Mouse (Mus musculus) testis, adult 2 months (tissue): ENCODE results near the gene Cbfa2t3.

Source experiments
- CTCF ChIP-seq: fragments of 200-500 bp; IDR thresholded peaks from 2 replicates; pipeline ENCODE4 v1.5.1; 2012; ENCODE audit warnings: low read depth, mild to moderate bottlenecking, inconsistent platforms, low read length, moderate library complexity; ENCODE audit not compliant: control insufficient read depth, insufficient read depth, insufficient replicate concordance
- POLR2A ChIP-seq: fragments of 200-500 bp; IDR thresholded peaks from 2 replicates; pipeline ENCODE4 v1.6.1; 2012; ENCODE audit warnings: low read depth, mild to moderate bottlenecking, inconsistent platforms, low read length, moderate library complexity; ENCODE audit not compliant: control insufficient read depth

GRCm38 (mm10) chr8:122654768-122655167 lies 44.1 kb downstream of the Cbfa2t3 start:
- no peak for TF ChIP-seq CTCF
- no peak for TF ChIP-seq POLR2A
